Mouse (Mus musculus) forebrain, postnatal 0 days (tissue): ENCODE results near the gene Gm14139. TPM values are rescaled to one million over a fixed set of nuclear protein-coding genes. Genes with fewer than 3 reads are reported as not detected.
"Not testable (repeated sequence)": the region's sequence is repeated elsewhere in the genome, so short reads cannot be mapped to it uniquely, and the experiment has no call there.

Experiments used
- ATAC-seq: fragments of 200-750 bp; cut with Nextera tagmentation; 2 replicates; pipeline ENCODE4 v1.8.0; 2017; ENCODE audit warnings: mild to moderate bottlenecking, moderate library complexity
- DNase-seq: peaks from one replicate; pipeline ENCODE4 v3.0.0-alpha.2; 2015
- H3K27ac ChIP-seq: fragments of 300-500 bp; sonication (generic); 2 replicates; pipeline ENCODE4 v1.5.1; 2014; ENCODE audit warnings: low read depth, mild to moderate bottlenecking, antibody characterized with exemption, low read length, moderate library complexity, mixed read lengths
- H3K27me3 ChIP-seq: fragments of 300-500 bp; sonication (generic); 2 replicates; pipeline ENCODE4 v1.6.1; 2014; ENCODE audit warnings: mild to moderate bottlenecking, low read length, mixed read lengths; ENCODE audit not compliant: insufficient read depth
- H3K36me3 ChIP-seq: fragments of 300-500 bp; sonication (generic); 2 replicates; pipeline ENCODE4 v1.6.1; 2014; ENCODE audit warnings: mild to moderate bottlenecking, moderate library complexity; ENCODE audit not compliant: insufficient read depth
- H3K4me1 ChIP-seq: fragments of 300-500 bp; sonication (generic); 2 replicates; pipeline ENCODE4 v1.6.1; 2014; ENCODE audit warnings: antibody characterized with exemption; ENCODE audit not compliant: insufficient read depth
- H3K4me2 ChIP-seq: fragments of 300-500 bp; sonication (generic); 2 replicates; pipeline ENCODE4 v1.6.1; 2014; ENCODE audit warnings: low read depth, mild to moderate bottlenecking, moderate library complexity
- H3K4me3 ChIP-seq: fragments of 300-500 bp; sonication (generic); 2 replicates; pipeline ENCODE4 v1.5.1; 2014; ENCODE audit warnings: low read depth, low read length, mixed read lengths
- H3K9ac ChIP-seq: fragments of 300-500 bp; sonication (generic); 2 replicates; pipeline ENCODE4 v1.6.1; 2014; ENCODE audit warnings: mild to moderate bottlenecking
- H3K9me3 ChIP-seq: fragments of 300-500 bp; sonication (generic); 2 replicates; pipeline ENCODE4 v1.6.1; 2016; ENCODE audit warnings: low read length
- polyA plus RNA-seq: library from polyadenylated mRNA; unstranded; fragments of >200 nt; fragmentation: Nextera tagmentation; extraction: Ambion mirVana; gene quantifications from 2 replicates; pipeline ENCODE4 v1.2.1, GENCODE M21; 2015
- total RNA-seq: library from RNA; depleted of rRNA; stranded (reverse); fragments of >200 nt; gene quantifications from 2 replicates; pipeline ENCODE4 v1.2.3, GENCODE M21; 2014; rRNA removed

The Gm14139 gene
- total and polyA plus RNA-seq, 2 experiments from 2014 or later = 0.11 to 0.33 TPM

DNA sequence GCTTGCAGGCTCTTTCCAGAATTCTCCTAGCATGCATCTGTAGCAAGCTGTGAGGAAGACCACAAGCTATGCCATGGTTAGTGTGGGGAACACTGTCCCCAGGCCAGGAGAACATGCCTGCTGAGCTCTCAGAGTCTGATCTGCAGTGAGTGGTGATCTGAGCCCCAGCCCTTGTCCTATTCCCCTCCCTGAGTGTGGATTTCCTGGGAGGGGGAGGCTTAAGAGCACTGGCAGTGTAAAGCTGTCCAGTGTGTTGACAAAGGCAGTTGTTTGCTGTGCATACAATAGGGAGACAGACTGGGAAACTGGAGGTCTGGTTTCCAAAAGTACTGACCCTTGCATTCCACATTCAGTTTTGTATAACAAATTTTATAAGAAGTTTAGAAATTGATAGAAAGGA lies 41.7 kb downstream of the Gm14139 start:
- not testable (repeated sequence) for H3K9me3 ChIP-seq, ATAC-seq, DNase-seq, H3K36me3 ChIP-seq, H3K4me2 ChIP-seq, H3K9ac ChIP-seq, H3K27me3 ChIP-seq, H3K4me3 ChIP-seq, H3K27ac ChIP-seq, H3K4me1 ChIP-seq

Other genes with a start within 250 kb of the Gm14139 start
- gene Zfp120, start 45.0 kb upstream of the Gm14139 start, total RNA-seq = 10.2 and 15.6 TPM in 2 replicates
- 6.3 and 9.0 TPM in 2 replicates for gene Zfp120, start 45.0 kb upstream of the Gm14139 start, polyA plus RNA-seq
- not detected in 2 replicates for gene Gm10770, start 2.1 kb upstream of the Gm14139 start, total RNA-seq
- not detected in 2 replicates for gene Gm10770, start 2.1 kb upstream of the Gm14139 start, polyA plus RNA-seq
- gene Zfp937, start 36.3 kb downstream of the Gm14139 start, total RNA-seq = 5.8 and 7.4 TPM in 2 replicates
- 4.1 and 6.3 TPM in 2 replicates for gene Zfp937, start 36.3 kb downstream of the Gm14139 start, polyA plus RNA-seq
- gene Gm21994, start 73.8 kb downstream of the Gm14139 start, total RNA-seq = 0.90 and 4.5 TPM in 2 replicates
- 2.0 and 2.1 TPM in 2 replicates for gene Gm21994, start 73.8 kb downstream of the Gm14139 start, polyA plus RNA-seq
- 0.08 and 0.62 TPM in 2 replicates for gene Gm14124, start 75.8 kb downstream of the Gm14139 start, total RNA-seq
- gene Gm14124, start 75.8 kb downstream of the Gm14139 start, polyA plus RNA-seq = not detected in 2 replicates
- 4.7 TPM in 1 of 2 replicates, not detected in the other for gene Gm10130, start 141.9 kb downstream of the Gm14139 start, total RNA-seq
- 1.4 and 1.5 TPM in 2 replicates for gene Gm10130, start 141.9 kb downstream of the Gm14139 start, polyA plus RNA-seq
- gene 3300002I08Rik, start 181.0 kb downstream of the Gm14139 start, total RNA-seq = 18.3 and 21.6 TPM in 2 replicates
- 10.4 and 11.0 TPM in 2 replicates for gene 3300002I08Rik, start 181.0 kb downstream of the Gm14139 start, polyA plus RNA-seq